ENCODE assay signal across 8 mouse cellular contexts in the genomic region with DNA sequence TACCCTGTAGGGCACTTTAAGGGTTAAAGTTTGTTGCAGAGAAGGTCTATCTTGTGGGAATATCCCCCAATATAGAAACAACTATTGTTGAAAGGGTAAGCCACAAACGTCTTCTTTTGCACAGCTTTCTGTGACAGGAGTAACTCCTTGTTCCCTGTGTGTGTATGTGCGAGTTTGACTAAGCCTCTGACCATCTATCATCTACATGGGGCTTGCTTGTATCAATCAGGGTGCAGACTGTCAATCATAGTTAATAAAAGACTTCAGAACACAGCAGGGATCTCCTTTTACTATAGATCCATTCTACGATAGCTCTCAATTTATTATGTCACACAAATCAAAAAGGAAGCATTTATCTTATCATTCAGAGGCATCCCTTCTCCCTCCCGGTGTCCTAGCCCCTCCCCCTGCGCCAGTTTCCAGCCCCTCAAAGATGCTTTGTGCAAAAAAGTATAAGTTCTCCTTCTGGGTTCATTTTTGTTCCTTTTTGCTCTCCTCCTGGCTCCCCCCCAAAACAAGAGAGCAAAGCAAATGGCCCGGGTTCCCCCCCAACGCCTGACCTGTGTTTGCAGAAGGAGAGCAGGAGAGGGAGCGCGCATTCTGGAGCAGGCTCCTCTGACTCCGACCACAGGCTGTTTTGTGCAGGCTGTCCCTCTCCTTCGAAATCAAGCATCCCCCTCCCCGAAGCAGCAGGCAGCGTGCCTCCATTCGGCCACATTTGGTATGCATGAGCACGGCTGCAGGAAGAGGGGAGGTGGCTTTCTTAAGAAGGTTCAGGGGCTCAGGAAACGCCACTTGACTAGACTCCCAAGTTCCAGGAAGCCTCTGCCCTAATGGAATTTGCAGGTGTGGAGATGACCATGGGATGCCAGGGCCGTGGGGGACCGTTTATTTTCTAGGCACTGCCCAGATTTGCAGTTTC.
A peak's percentile ranks its signal among the peaks of the same experiment; 100 is the strongest.
DNase-seq lines count a peak whose midpoint lies in the region; ATAC-seq and TF ChIP-seq lines count a peak whose summit lies in the region.
"Had no signal": no experiment of that assay in that cellular context is flagged by ENCODE, and none has a peak within 500 bp of the region (broad histone marks: within the 10 kb centered on the region; RNA-seq: fewer than 3 reads in every experiment).

No protein-coding gene starts in this region.

- no peak for TF ChIP-seq EP300 in stomach, postnatal 0 days (optimal IDR thresholded peaks at IDR 0.05)

- H3K4me2 ChIP-seq in heart, embryonic 14.5 days (ENCODE audit: low read length) = peak overlapping the region; percentile 73
- H3K4me2 ChIP-seq in limb, embryonic 15.5 days = peak overlapping the region; percentile 64
- peak overlapping the region; percentile 44 for H3K4me2 ChIP-seq in stomach, postnatal 0 days (replicated peaks; ENCODE audit: low read depth)
- H3K4me2 ChIP-seq: liver, embryonic 15.5 days had no signal

- H3K36me3 ChIP-seq in heart, embryonic 14.5 days (ENCODE audit: control insufficient read depth, insufficient read depth, low read length) = no peaks in the 10 kb centered on the region
- no peaks in the 10 kb centered on the region for H3K36me3 ChIP-seq in limb, embryonic 15.5 days
- H3K36me3 ChIP-seq in stomach, postnatal 0 days (ENCODE audit: control insufficient read depth, insufficient read depth, low read length) = no peaks in the 10 kb centered on the region
- H3K36me3 ChIP-seq: liver, embryonic 15.5 days had no signal

- no peak overlapping the region for H3K27ac ChIP-seq in heart, embryonic 14.5 days (replicated peaks in 1 of 2; ENCODE audit: control insufficient read depth in 1 of 2, insufficient read depth in 1 of 2, low read depth in 2 of 2, low read length in 2 of 2)
- peak overlapping the region; percentile 57; the same call in 1 of the 2 replicates for H3K27ac ChIP-seq in limb, embryonic 15.5 days
- H3K27ac ChIP-seq in stomach, postnatal 0 days (replicated peaks) = no peak overlapping the region
- H3K27ac ChIP-seq: liver, embryonic 15.5 days had no signal

- no peaks in the 10 kb centered on the region; the same call in 1 of the 2 replicates for H3K27me3 ChIP-seq in heart, embryonic 14.5 days (ENCODE audit: control insufficient read depth, insufficient read depth, low read length)
- H3K27me3 ChIP-seq in limb, embryonic 15.5 days = 0 out of 2 replicates have a peak, but pooled peaks cover 5% of the 10 kb centered on the region
- no peaks in the 10 kb centered on the region for H3K27me3 ChIP-seq in stomach, postnatal 0 days (ENCODE audit: control insufficient read depth, insufficient read depth, low read length)
- H3K27me3 ChIP-seq: liver, embryonic 15.5 days had no signal

- H3K4me3 ChIP-seq in heart, embryonic 14.5 days (ENCODE audit: control insufficient read depth in 1 of 2, insufficient read depth in 1 of 2, low read depth in 1 of 2, low read length in 2 of 2) = peak overlapping the region; percentile 22 to 35
- H3K4me3 ChIP-seq in limb, embryonic 15.5 days = peak overlapping the region; percentile 37
- H3K4me3 ChIP-seq in stomach, postnatal 0 days (ENCODE audit: low read depth, low read length) = peak overlapping the region; percentile 21; the same call in 1 of the 2 replicates
- H3K4me3 ChIP-seq: liver, embryonic 15.5 days had no signal

- peaks cover 3 to 9% of the 10 kb centered on the region in 2 experiments; a peak in 2 of 4 replicates for H3K4me1 ChIP-seq in heart, embryonic 14.5 days (ENCODE audit: control insufficient read depth in 2 of 2, insufficient read depth in 2 of 2, low read length in 2 of 2)
- peaks cover 6% of the 10 kb centered on the region for H3K4me1 ChIP-seq in limb, embryonic 15.5 days
- no peaks in the 10 kb centered on the region for H3K4me1 ChIP-seq in stomach, postnatal 0 days (replicated peaks; ENCODE audit: control insufficient read depth, insufficient read depth)
- H3K4me1 ChIP-seq: liver, embryonic 15.5 days had no signal

- DNase-seq in ovary, postnatal 10 days (ENCODE audit: low spot score) = peak; percentile 1
- no peak for DNase-seq in ovary, adult 18-20 months (ENCODE audit: low spot score)
- peak; percentile 53 for DNase-seq in embryo, embryonic 11 days
- no peak for DNase-seq in stomach, postnatal 0 days (ENCODE audit: low spot score)
- DNase-seq in adrenal gland, adult 8-10 months = no peak

- WGBS in heart, embryonic 14.5 days = 7% methylated on average over 18 of the region's 18 CpGs
- WGBS in limb, embryonic 15.5 days = 7% methylated on average over 18 of the region's 18 CpGs
- 6% methylated on average over 18 of the region's 18 CpGs for WGBS in stomach, postnatal 0 days

- TF ChIP-seq CTCF in stomach, postnatal 0 days (IDR thresholded peaks at IDR 0.05; ENCODE audit: low read depth) = peak; percentile 17; the same call in 1 of the 2 replicates

- ATAC-seq in heart, embryonic 14.5 days (ENCODE audit: insufficient number of reproducible peaks, insufficient read depth, low FRiP score, low read depth) = no peak
- no peak for ATAC-seq in limb, embryonic 15.5 days (ENCODE audit: insufficient number of reproducible peaks, low FRiP score, low TSS enrichment, low read depth)
- no peak for ATAC-seq in stomach, postnatal 0 days (ENCODE audit: low FRiP score, low TSS enrichment)

- peak overlapping the region; percentile 56 for H3K9ac ChIP-seq in heart, embryonic 14.5 days (ENCODE audit: low read length)
- no peak overlapping the region for H3K9ac ChIP-seq in limb, embryonic 15.5 days
- H3K9ac ChIP-seq in stomach, postnatal 0 days (ENCODE audit: low read length) = no peak overlapping the region
- H3K9ac ChIP-seq: liver, embryonic 15.5 days had no signal

- H3K9me3 ChIP-seq in heart, embryonic 14.5 days (ENCODE audit: control insufficient read depth, low read length) = no peaks in the 10 kb centered on the region
- H3K9me3 ChIP-seq in limb, embryonic 15.5 days = no peaks in the 10 kb centered on the region
- no peaks in the 10 kb centered on the region for H3K9me3 ChIP-seq in stomach, postnatal 0 days (ENCODE audit: control insufficient read depth, low read length)
- H3K9me3 ChIP-seq: liver, embryonic 15.5 days had no signal

Comparison
In these comparisons a context has a peak if more than half of its experiments do, and no peak if none do; other contexts are left out.
1. DNase-seq: peak in ovary, postnatal 10 days (single experiment) and embryo, embryonic 11 days (single experiment); none in ovary, adult 18-20 months (single experiment), stomach, postnatal 0 days (single experiment) and adrenal gland, adult 8-10 months (single experiment).
2. Peak in every context shown above with its lines, with median percentiles within 50 percentile points of each other: H3K4me2 ChIP-seq and H3K4me3 ChIP-seq.